Mouse (Mus musculus) fibroblast of lung, adult 2 months (primary cell): Measurements from ENCODE around the gene Hist1h3d.

Source experiments
- DNase-seq: peaks from one replicate; pipeline ENCODE4 v3.0.0-alpha.2; 2011; ENCODE audit warnings: low read depth

Hist1h3d gene

DNA sequence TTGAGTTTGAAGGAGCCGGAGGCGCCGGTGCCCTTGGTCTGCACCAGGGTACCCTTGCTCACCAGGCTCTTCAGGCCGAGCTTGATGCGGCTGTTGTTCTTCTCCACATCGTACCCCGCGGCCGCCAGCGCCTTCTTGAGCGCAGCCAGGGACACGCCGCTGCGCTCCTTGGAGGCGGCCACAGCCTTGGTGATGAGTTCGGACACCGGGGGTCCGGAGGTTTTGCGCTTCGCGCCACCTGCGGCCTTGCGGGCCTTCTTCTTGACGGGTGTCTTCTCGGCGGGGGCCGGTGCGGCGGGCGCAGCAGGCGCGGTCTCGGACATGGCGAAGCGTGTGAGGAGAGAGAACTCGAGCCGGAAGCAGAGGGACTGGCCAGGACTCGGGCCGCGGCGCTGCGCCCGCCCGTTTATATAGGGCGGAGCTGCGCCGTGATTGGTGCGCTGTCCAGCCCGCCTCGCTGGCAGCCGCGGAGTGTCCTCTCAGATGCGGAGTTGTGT lies 46.7 kb downstream of the Hist1h3d start, which contains the start of gene Hist1h1e:
TSS of gene Hist1h1e (minus strand) at position 384 of the 497 bp plus-strand sequence.
- DNase-seq, result peak; percentile 74

GRCm38 (mm10) chr13:23622861-23623450 lies 47.4 kb downstream of the Hist1h3d start:
- peak; percentile 24 for DNase-seq
